ENCODE assay signal across 10 mouse cellular contexts in genomic region chr13:60299076-60299475, GRCm38 (mm10).
DNase-seq lines count a peak whose midpoint lies in the region; ATAC-seq and TF ChIP-seq lines count a peak whose summit lies in the region.
"Had no signal": no experiment of that assay in that cellular context is flagged by ENCODE, and none has a peak within 500 bp of the region (broad histone marks: within the 10 kb centered on the region; RNA-seq: fewer than 3 reads in every experiment).

No protein-coding gene starts in this region.

- 31% methylated on average over 5 of the region's 5 CpGs for WGBS in limb, embryonic 14.5 days

- H3K27me3 ChIP-seq in limb, embryonic 14.5 days (ENCODE audit: control insufficient read depth, insufficient read depth, low read length): no peaks in the 10 kb centered on the region

- ATAC-seq in limb, embryonic 14.5 days (ENCODE audit: low FRiP score, low read depth): 0 out of 2 replicates have a peak, but pooled peaks have one; percentile 30

- peaks cover 38% of the 10 kb centered on the region for H3K4me1 ChIP-seq in limb, embryonic 14.5 days (ENCODE audit: control insufficient read depth, insufficient read depth, low read length)

- TF ChIP-seq POLR2A in limb, embryonic 14.5 days (IDR thresholded peaks at IDR 0.05; ENCODE audit: borderline replicate concordance, extremely low read depth, insufficient read depth, insufficient read length): no peak

- intact Hi-C loops in gastrocnemius, adult 2 months (cut with DNase I): no loop called here
- intact Hi-C loops in left cerebral cortex, postnatal 14 days (cut with DNase I): no loop called here

- no peak for TF ChIP-seq CTCF in gastrocnemius, adult 2 months (IDR thresholded peaks at IDR 0.05)

- no peak overlapping the region for H3K4me2 ChIP-seq in limb, embryonic 14.5 days (replicated peaks; ENCODE audit: low read depth, low read length, severe bottlenecking)

- peak overlapping the region; percentile 55 for H3K27ac ChIP-seq in gastrocnemius, adult 2 months
- peak overlapping the region; percentile 49; the same call in 1 of the 2 replicates for H3K27ac ChIP-seq in limb, embryonic 14.5 days (replicated peaks; ENCODE audit: low read depth, low read length)
- H3K27ac ChIP-seq: midbrain, embryonic 10.5 days had no signal

- DNase-seq in gastrocnemius, adult 2 months: no peak
- no peak for DNase-seq in gastrocnemius, postnatal 25 days
- peak; percentile 10 for DNase-seq in layer of hippocampus, adult 9-11 months
- no peak for DNase-seq in layer of hippocampus, adult 8-10 months (ENCODE audit: low spot score in 2 of 2)
- peak; percentile 28 for DNase-seq in adrenal gland, postnatal 25 days
- peak; percentile 47 for DNase-seq in limb, embryonic 14.5 days (ENCODE audit: low spot score)
- DNase-seq in left cerebral cortex, postnatal 14 days (ENCODE audit: low spot score in 2 of 2): no peak
- DNase-seq in layer of hippocampus, adult 9-10 months (ENCODE audit: low spot score): no peak
- DNase-seq: cerebellum, postnatal 36 days had no signal

- no peak overlapping the region for H3K9ac ChIP-seq in limb, embryonic 14.5 days (ENCODE audit: low read depth, low read length, severe bottlenecking)

- H3K9me3 ChIP-seq in limb, embryonic 14.5 days (ENCODE audit: control insufficient read depth, low read length): no peaks in the 10 kb centered on the region
- H3K9me3 ChIP-seq: midbrain, embryonic 10.5 days had no signal

- no peak overlapping the region for H3K4me3 ChIP-seq in gastrocnemius, adult 2 months
- H3K4me3 ChIP-seq in limb, embryonic 14.5 days (replicated peaks; ENCODE audit: low read length): no peak overlapping the region
- H3K4me3 ChIP-seq: midbrain, embryonic 10.5 days had no signal

- no peaks in the 10 kb centered on the region for H3K36me3 ChIP-seq in limb, embryonic 14.5 days (ENCODE audit: control insufficient read depth, insufficient read depth, low read length)
- H3K36me3 ChIP-seq: midbrain, embryonic 10.5 days had no signal

Comparison
In these comparisons a context has a peak if more than half of its experiments do, and no peak if none do; other contexts are left out.
1. DNase-seq: peak in layer of hippocampus, adult 9-11 months (single experiment), adrenal gland, postnatal 25 days (single experiment) and limb, embryonic 14.5 days (single experiment); none in gastrocnemius, adult 2 months (single experiment), gastrocnemius, postnatal 25 days (single experiment), layer of hippocampus, adult 8-10 months (0 of 2), left cerebral cortex, postnatal 14 days (0 of 2) and layer of hippocampus, adult 9-10 months (single experiment).